Mouse (Mus musculus) stomach, postnatal 0 days (tissue): ENCODE results near the gene Tvp23b.

Experiments
- CTCF ChIP-seq: IDR thresholded peaks from 2 replicates; pipeline ENCODE4 v1.5.1; 2016; ENCODE audit warnings: antibody characterized with exemption, low read depth, mild to moderate bottlenecking, moderate library complexity
- EP300 ChIP-seq: optimal IDR thresholded peaks from 2 replicates; pipeline ENCODE3; 2016; ENCODE audit warnings: antibody characterized with exemption

DNA sequence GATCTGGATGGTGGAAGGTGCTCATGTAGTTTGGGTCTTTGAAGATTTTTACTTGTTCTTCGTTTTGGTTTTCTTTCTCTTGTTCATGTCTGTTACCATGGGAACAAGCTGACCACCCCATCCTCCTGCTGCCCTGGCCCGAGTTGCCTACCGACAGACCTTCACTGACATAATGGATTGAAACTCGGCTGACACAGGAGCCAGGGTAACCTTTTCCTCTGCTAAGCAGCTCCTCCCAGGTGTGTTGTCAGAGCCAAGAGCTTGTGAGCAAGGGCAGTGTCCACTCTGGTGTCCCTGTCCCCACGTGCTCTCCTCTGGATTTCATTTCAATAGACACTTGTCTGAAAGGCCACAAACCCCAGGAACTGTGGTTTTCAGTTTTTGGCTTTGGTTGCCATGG lies 59.7 kb downstream of the Tvp23b start:
- TF ChIP-seq EP300 (no peak), CTCF (no peak)
